Mouse (Mus musculus) liver, embryonic 12.5 days (tissue): Measurements from ENCODE around the gene Rpe. TPM values are rescaled to one million over a fixed set of nuclear protein-coding genes. Genes with fewer than 3 reads are reported as not detected.
"Not testable (repeated sequence)": the region's sequence is repeated elsewhere in the genome, so short reads cannot be mapped to it uniquely, and the experiment has no call there.

Experiments used
- ATAC-seq: fragments of 200-750 bp; cut with Nextera tagmentation; 2 replicates; pipeline ENCODE4 v1.8.0; 2017; ENCODE audit warnings: moderate number of reproducible peaks, mild to moderate bottlenecking, moderate library complexity
- H3K27ac ChIP-seq: fragments of 300-500 bp; sonication (generic); 2 replicates; pipeline ENCODE4 v1.5.1; 2016; ENCODE audit warnings: mild to moderate bottlenecking
- H3K27me3 ChIP-seq: fragments of 300-500 bp; sonication (generic); replicated peaks from 2 replicates; pipeline ENCODE4 v1.6.1; 2016; ENCODE audit warnings: mild to moderate bottlenecking, moderate library complexity
- H3K36me3 ChIP-seq: fragments of 300-500 bp; sonication (generic); 2 replicates; pipeline ENCODE4 v1.6.1; 2016; ENCODE audit warnings: mild to moderate bottlenecking, moderate library complexity
- H3K4me1 ChIP-seq: fragments of 300-500 bp; sonication (generic); 2 replicates; pipeline ENCODE4 v1.6.1; 2016
- H3K4me2 ChIP-seq: fragments of 300-500 bp; sonication (generic); 2 replicates; pipeline ENCODE4 v1.6.1; 2016; ENCODE audit warnings: mild to moderate bottlenecking, moderate library complexity
- H3K4me3 ChIP-seq: fragments of 300-500 bp; sonication (generic); 2 replicates; pipeline ENCODE4 v1.5.1; 2016; ENCODE audit warnings: mild to moderate bottlenecking, moderate library complexity
- H3K9ac ChIP-seq: fragments of 300-500 bp; sonication (generic); 2 replicates; pipeline ENCODE4 v1.6.1; 2016; ENCODE audit warnings: mild to moderate bottlenecking, moderate library complexity
- H3K9me3 ChIP-seq: fragments of 300-500 bp; sonication (generic); replicated peaks from 2 replicates; pipeline ENCODE4 v1.6.1; 2016; ENCODE audit warnings: mild to moderate bottlenecking, moderate library complexity
- WGBS: fragments of 180-500 bp; shearing (Covaris S2); methylation state at CpG from one replicate; pipeline ENCODE4 v1.1.7; 2016; ENCODE audit not compliant: insufficient replicate concordance; 5-methylcytosine and 5-hydroxymethylcytosine counted together
- polyA plus RNA-seq: library from polyadenylated mRNA; unstranded; fragments of >200 nt; fragmentation: Nextera tagmentation; extraction: Ambion mirVana; gene quantifications from 2 replicates; pipeline ENCODE4 v1.2.1, GENCODE M21; 2016

Gene Rpe
- polyA plus RNA-seq, 1 experiment from 2014 or later: 38.0 TPM

- no peak for ATAC-seq
- H3K4me3 ChIP-seq: no peak overlapping the region
- no peak overlapping the region for H3K9ac ChIP-seq
- no peaks in the 10 kb centered on the region for H3K27me3 ChIP-seq
- peaks cover 3% of the 10 kb centered on the region for H3K4me1 ChIP-seq
- H3K36me3 ChIP-seq: no peaks in the 10 kb centered on the region
- no peaks in the 10 kb centered on the region for H3K9me3 ChIP-seq
- no peak overlapping the region for H3K27ac ChIP-seq
- no peak overlapping the region for H3K4me2 ChIP-seq
- WGBS: 53% methylated on average over 7 of the region's 7 CpGs
Observed at GRCm38 (mm10) chr1:66695296-66695695, 5.3 kb upstream of the Rpe start.

- not testable (repeated sequence) for H3K27ac ChIP-seq, H3K9me3 ChIP-seq, H3K4me3 ChIP-seq, H3K4me2 ChIP-seq, H3K27me3 ChIP-seq, ATAC-seq, H3K9ac ChIP-seq
- H3K4me1 ChIP-seq: peaks cover 33% of the 10 kb centered on the region
- 80% methylated on average over 10 of the region's 10 CpGs for WGBS
- H3K36me3 ChIP-seq: peaks cover 12% of the 10 kb centered on the region; the same call in 1 of the 2 replicates
Observed at GRCm38 (mm10) chr1:66699630-66700029, 1.0 kb upstream of the Rpe start.

DNA sequence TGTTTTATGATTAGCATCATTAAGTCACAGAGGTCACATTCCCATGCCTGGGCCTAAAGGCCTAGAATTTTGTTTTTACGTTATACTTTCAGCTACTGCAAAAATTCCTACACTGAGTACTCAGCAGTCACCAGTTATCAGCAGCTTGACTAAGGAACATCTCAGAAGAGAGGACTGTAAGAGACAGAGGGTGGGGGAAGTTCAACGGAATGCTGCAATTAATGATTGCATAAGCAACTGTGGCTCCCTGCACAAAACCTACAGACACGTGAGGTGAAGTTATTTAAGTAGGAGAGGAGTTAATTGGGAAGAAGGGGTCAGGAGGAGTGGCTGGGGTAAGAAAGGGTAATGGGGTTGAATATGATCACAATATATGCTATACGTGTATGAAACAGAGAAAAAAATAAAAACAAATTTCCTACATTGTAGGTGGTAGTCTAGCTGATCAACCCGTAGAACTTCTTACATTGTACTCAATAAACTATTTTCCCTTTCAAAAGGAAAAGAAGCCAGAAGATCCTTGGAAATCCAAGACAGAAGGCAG, 410 bp upstream of the Rpe start:
- ATAC-seq: no peak
- peak overlapping the region; percentile 83; the same call in 1 of the 2 replicates for H3K9ac ChIP-seq
- WGBS: 55% methylated on average over 5 of the region's 5 CpGs
- no peaks in the 10 kb centered on the region for H3K9me3 ChIP-seq
- peak overlapping the region; percentile 75 for H3K4me2 ChIP-seq
- H3K4me1 ChIP-seq: peaks cover 36% of the 10 kb centered on the region
- H3K36me3 ChIP-seq: peaks cover 15% of the 10 kb centered on the region; the same call in 1 of the 2 replicates
- H3K27me3 ChIP-seq: no peaks in the 10 kb centered on the region
- H3K4me3 ChIP-seq: peak overlapping the region; percentile 90
- no peak overlapping the region for H3K27ac ChIP-seq

- Histone ChIP-seq H3K4me2 (peak overlapping the region; percentile 75), H3K36me3 (peaks cover 22% of the 10 kb centered on the region), H3K9me3 (no peaks in the 10 kb centered on the region), H3K9ac (peak overlapping the region; percentile 83), H3K27ac (peak overlapping the region; percentile 79), H3K27me3 (no peaks in the 10 kb centered on the region), H3K4me1 (peaks cover 36% of the 10 kb centered on the region), H3K4me3 (peak overlapping the region; percentile 90)
- no peak for ATAC-seq
- WGBS: 12% methylated on average over 2 of the region's 2 CpGs
Observed at GRCm38 (mm10) chr1:66701576-66701940, 927 bp downstream of the Rpe start.

DNA sequence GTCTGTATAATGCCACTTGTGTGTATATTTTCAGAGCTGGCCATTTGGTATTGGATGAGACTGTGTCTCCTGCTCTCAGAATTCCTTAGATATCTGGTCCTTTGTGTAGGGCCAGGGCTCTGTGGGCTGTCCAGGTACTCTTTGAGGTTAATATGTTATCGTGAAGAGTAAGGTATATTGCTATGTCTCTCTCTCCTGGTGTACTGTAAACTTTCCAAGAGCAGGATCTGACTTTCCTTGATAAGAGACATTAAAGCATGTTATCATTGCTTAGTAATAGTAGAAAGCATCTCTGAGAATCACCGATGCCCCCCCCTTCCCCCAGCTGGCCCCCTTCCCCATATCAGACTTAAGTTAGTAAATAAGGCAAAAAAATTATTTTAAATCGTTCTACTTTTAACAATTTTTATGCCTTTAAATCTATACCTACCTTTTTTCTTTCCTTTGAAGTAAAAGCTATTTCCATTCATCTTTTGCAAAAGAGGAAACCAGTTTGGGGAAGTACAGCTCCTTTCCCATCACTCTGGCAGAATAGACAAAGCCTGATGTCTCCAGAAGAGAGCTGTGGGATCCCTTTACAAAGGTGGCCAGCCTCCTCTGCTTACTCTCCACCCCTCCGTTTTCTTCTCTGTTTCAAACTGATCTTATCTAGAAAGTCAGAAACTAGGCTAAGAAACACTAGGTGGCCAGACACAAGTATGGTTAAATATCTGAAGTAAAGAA, 2.2 kb downstream of the Rpe start:
- Histone ChIP-seq H3K4me3 (peak overlapping the region; percentile 90), H3K36me3 (peaks cover 34% of the 10 kb centered on the region), H3K4me1 (peaks cover 36% of the 10 kb centered on the region), H3K4me2 (peak overlapping the region; percentile 75), H3K27ac (peak overlapping the region; percentile 40; the same call in 1 of the 2 replicates), H3K27me3 (no peaks in the 10 kb centered on the region), H3K9ac (peak overlapping the region; percentile 83), H3K9me3 (no peaks in the 10 kb centered on the region)
- ATAC-seq: peak; percentile 23; the same call in 1 of the 2 replicates
- WGBS: 35% methylated on average over 4 of the region's 4 CpGs

GRCm38 (mm10) chr1:66704523-66704922, 3.9 kb downstream of the Rpe start:
- Histone ChIP-seq H3K27me3 (no peaks in the 10 kb centered on the region), H3K9ac (no peak overlapping the region), H3K4me2 (no peak overlapping the region), H3K4me1 (peaks cover 36% of the 10 kb centered on the region), H3K36me3 (peaks cover 48% of the 10 kb centered on the region), H3K9me3 (no peaks in the 10 kb centered on the region), H3K4me3 (no peak overlapping the region), H3K27ac (no peak overlapping the region)
- 75% methylated on average over 6 of the region's 6 CpGs for WGBS
- ATAC-seq: no peak

- H3K4me1 ChIP-seq: no peaks in the 10 kb centered on the region
- H3K4me2 ChIP-seq: no peak overlapping the region
- 77% methylated on average over 3 of the region's 3 CpGs for WGBS
- H3K27me3 ChIP-seq: no peaks in the 10 kb centered on the region
- no peak overlapping the region for H3K9ac ChIP-seq
- no peak overlapping the region for H3K27ac ChIP-seq
- H3K9me3 ChIP-seq: no peaks in the 10 kb centered on the region
- H3K4me3 ChIP-seq: no peak overlapping the region
- peaks cover 78% of the 10 kb centered on the region for H3K36me3 ChIP-seq
- no peak for ATAC-seq
Observed at GRCm38 (mm10) chr1:66712859-66713258, 12.2 kb downstream of the Rpe start.

DNA sequence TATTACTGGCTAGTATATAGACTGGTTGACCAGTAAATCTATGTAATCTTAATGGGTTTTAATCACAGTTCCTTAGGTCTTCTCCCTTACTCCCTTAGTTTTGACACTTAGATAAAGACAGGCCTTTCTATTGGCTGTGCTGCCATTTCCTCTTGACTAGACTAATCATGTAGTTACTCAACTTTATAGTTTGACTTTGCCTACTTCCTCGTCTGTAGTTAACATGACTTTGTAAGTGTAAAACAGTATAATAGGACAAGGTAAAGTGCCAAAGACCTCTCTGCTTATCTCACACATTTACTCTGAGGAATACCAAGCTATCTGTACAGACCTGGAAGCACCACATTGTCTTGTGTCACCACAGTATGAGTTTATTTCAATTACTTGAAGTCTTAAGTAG, 29.9 kb downstream of the Rpe start:
- Histone ChIP-seq H3K9ac (no peak overlapping the region), H3K4me3 (no peak overlapping the region), H3K4me1 (no peaks in the 10 kb centered on the region), H3K27me3 (no peaks in the 10 kb centered on the region), H3K36me3 (peaks cover 18% of the 10 kb centered on the region), H3K9me3 (no peaks in the 10 kb centered on the region), H3K4me2 (no peak overlapping the region), H3K27ac (no peak overlapping the region)
- ATAC-seq: no peak
- WGBS: 42% methylated on average over 1 of the region's 1 CpGs

DNA sequence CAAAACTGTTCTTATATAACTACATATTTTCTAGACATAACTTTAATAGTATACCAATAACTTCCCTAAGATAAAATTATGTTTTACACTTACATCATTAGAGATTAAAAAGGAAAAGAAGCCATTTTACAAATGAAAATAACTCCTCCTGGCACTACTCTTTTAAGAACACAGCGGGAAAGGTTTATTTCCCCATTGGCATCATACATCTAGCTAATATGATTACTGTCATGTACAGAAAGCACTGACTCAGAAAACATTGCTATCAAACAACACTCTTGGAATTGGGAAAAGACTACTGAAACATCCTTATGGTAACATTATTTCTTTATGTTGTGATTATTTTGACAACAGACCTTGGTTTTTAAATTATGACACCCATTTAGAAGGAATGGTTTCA, 68.1 kb downstream of the Rpe start:
- WGBS: 80% methylated on average over 1 of the region's 1 CpGs
- peaks cover 12% of the 10 kb centered on the region for H3K36me3 ChIP-seq
- H3K27me3 ChIP-seq: no peaks in the 10 kb centered on the region
- H3K9ac ChIP-seq: no peak overlapping the region
- no peak for ATAC-seq
- no peak overlapping the region for H3K27ac ChIP-seq
- no peaks in the 10 kb centered on the region for H3K9me3 ChIP-seq
- no peak overlapping the region for H3K4me3 ChIP-seq
- H3K4me2 ChIP-seq: no peak overlapping the region
- H3K4me1 ChIP-seq: no peaks in the 10 kb centered on the region

Other genes starting within 250 kb of the Rpe start
- gene Unc80, start 232.5 kb upstream of the Rpe start, polyA plus RNA-seq: not detected in 2 replicates
- gene Kansl1l, start 116.7 kb downstream of the Rpe start, polyA plus RNA-seq: 4.3 and 4.5 TPM in 2 replicates
- 83.4 and 86.0 TPM in 2 replicates for gene Acadl, start 162.4 kb downstream of the Rpe start, polyA plus RNA-seq
- 2.2 and 4.4 TPM in 2 replicates for gene Myl1, start 244.6 kb downstream of the Rpe start, polyA plus RNA-seq